Mouse (Mus musculus): ENCODE measurements around the gene Sct. TPM values are rescaled to one million over a fixed set of nuclear protein-coding genes. Genes with fewer than 3 reads are reported as not detected.
"Not testable (repeated sequence)": the region's sequence is repeated elsewhere in the genome, so short reads cannot be mapped to it uniquely, and the experiment has no call there.

Gene Sct
- total RNA-seq, 1 experiment = 31.9 TPM

DNA sequence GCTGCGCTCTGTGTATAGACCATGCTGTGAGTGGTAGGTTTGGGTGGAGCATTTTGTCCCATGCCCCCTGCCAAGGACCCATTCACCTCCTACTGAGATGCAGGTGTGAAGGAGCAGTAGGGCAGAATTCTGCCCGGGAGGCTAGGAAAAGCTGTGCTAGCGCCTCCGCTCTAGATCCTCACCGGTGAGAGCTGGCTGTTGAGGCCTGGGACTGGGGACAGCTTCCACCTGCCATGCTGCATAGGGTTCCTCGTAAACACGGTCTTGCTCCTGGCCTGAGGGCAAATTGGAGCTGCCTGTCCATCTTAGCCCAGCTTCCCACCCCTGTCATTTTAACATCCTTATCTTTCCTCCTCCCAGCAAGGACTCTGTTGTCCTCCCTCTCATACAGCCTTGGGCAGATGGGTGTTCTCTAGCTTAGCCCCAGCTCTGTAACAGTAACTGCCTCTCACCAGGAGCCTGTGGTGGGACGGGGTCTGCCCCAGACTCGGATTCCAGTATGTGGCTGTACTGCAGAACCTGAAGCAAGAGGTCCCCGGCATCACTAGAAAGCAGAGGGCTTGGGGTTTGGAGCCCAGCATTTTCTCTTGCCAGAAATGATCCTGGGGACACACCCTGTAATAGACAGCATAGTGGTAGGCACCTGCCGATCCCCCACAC lies 14.8 kb downstream of the Sct start:
- Histone ChIP-seq H3K4me1 (ENCODE audit: control insufficient read depth in 2 of 2, insufficient read depth in 2 of 2, low read length in 2 of 2, poor library complexity in 1 of 2) (peaks cover 2 to 16% of the 10 kb centered on the region in 2 experiments; a peak in 2 of 4 replicates), H3K36me3 (ENCODE audit: control insufficient read depth, insufficient read depth, low read length, poor library complexity, severe bottlenecking) (peaks cover 45% of the 10 kb centered on the region), H3K27ac (ENCODE audit: insufficient read depth, low read depth, low read length, poor library complexity, severe bottlenecking) (no peak overlapping the region), H3K4me3 (ENCODE audit: insufficient read depth in 1 of 2, low read depth in 1 of 2, low read length in 2 of 2, poor library complexity in 1 of 2, severe bottlenecking in 1 of 2) (no peak overlapping the region), H3K9ac (ENCODE audit: insufficient read depth, low read depth, low read length, poor library complexity, severe bottlenecking) (no peak overlapping the region), H3K9me3 (ENCODE audit: control insufficient read depth, insufficient read depth, low read depth, low read length) (no peaks in the 10 kb centered on the region)
- DNase-seq (ENCODE audit: low read depth, low spot score) = no peak
- in situ Hi-C loops (cut with MboI; ENCODE audit: low sequenced_read_pairs in 2 of 2, unreplicated experiment in 2 of 2) = no loop called here
- no peak for TF ChIP-seq MAFK (IDR thresholded peaks at IDR 0.05; ENCODE audit: insufficient read depth, low read depth, low read length)
- no peak for TF ChIP-seq ZNF384 (IDR thresholded peaks at IDR 0.05; ENCODE audit: low read depth, low read length)
- no peak for TF ChIP-seq HCFC1 (IDR thresholded peaks at IDR 0.05; ENCODE audit: borderline replicate concordance, insufficient read depth, low read length)
- no peak for TF ChIP-seq CHD2 (IDR thresholded peaks at IDR 0.05; ENCODE audit: low read depth, low read length)
- TF ChIP-seq ZC3H11A (IDR thresholded peaks at IDR 0.05; ENCODE audit: borderline replicate concordance, low read depth, low read length) = no peak

DNA sequence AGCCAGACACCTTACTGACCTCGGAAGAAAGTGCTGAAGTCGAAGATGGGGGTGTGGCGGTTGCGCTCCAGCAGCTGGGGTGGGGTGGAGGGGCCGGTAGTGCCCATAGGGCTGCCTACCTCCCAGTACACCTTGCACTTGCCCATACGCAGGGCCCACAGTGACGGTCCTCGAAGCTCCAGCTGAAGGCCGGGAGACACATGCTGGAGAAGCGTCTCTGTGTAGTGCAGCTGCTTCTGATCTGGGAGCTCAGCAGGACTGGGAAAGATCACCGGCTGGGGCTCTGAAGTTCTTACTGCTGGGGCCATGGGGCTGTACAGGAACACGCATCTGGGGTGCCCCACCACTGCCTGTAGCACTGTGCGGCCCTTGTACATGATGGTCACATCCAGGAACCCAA lies 15.3 kb downstream of the Sct start:
- Histone ChIP-seq H3K4me1 (ENCODE audit: control insufficient read depth in 2 of 2, insufficient read depth in 2 of 2, low read length in 2 of 2, poor library complexity in 1 of 2) (peaks cover 2 to 14% of the 10 kb centered on the region in 2 experiments; a peak in 2 of 4 replicates), H3K4me3 (ENCODE audit: insufficient read depth in 1 of 2, low read depth in 1 of 2, low read length in 2 of 2, poor library complexity in 1 of 2, severe bottlenecking in 1 of 2) (no peak overlapping the region), H3K36me3 (ENCODE audit: control insufficient read depth, insufficient read depth, low read length, poor library complexity, severe bottlenecking) (peaks cover 50% of the 10 kb centered on the region), H3K27ac (ENCODE audit: insufficient read depth, low read depth, low read length, poor library complexity, severe bottlenecking) (no peak overlapping the region), H3K9ac (ENCODE audit: insufficient read depth, low read depth, low read length, poor library complexity, severe bottlenecking) (no peak overlapping the region), H3K9me3 (ENCODE audit: control insufficient read depth, insufficient read depth, low read depth, low read length) (no peaks in the 10 kb centered on the region)
- in situ Hi-C loops (cut with MboI; ENCODE audit: low sequenced_read_pairs in 2 of 2, unreplicated experiment in 2 of 2) = no loop called here
- TF ChIP-seq HCFC1 (IDR thresholded peaks at IDR 0.05; ENCODE audit: borderline replicate concordance, insufficient read depth, low read length) (no peak), ZC3H11A (IDR thresholded peaks at IDR 0.05; ENCODE audit: borderline replicate concordance, low read depth, low read length) (no peak), CHD2 (IDR thresholded peaks at IDR 0.05; ENCODE audit: low read depth, low read length) (no peak), MAFK (IDR thresholded peaks at IDR 0.05; ENCODE audit: insufficient read depth, low read depth, low read length) (no peak), ZNF384 (IDR thresholded peaks at IDR 0.05; ENCODE audit: low read depth, low read length) (no peak)
- no peak for DNase-seq (ENCODE audit: low read depth, low spot score)

DNA sequence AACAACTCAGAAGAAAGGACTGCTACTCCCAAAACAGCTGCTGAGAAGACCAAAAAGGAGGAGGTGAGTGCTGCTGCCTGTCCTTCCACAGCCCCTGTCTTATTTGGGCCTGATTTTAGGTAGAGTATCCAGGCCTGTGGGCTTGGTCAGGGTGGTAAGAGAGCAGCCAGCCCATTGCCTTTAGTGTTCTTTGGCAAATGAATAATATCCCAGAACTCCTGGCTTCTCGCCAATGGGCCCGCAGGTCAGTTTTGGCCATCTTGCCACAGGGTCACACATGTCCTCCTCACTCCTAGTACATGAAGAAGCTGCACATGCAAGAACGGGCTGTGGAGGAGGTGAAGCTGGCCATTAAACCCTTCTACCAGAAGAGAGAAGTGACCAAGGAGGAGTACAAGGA lies 17.5 kb downstream of the Sct start:
- Histone ChIP-seq H3K9me3 (ENCODE audit: control insufficient read depth, insufficient read depth, low read depth, low read length) (no peaks in the 10 kb centered on the region), H3K4me1 (ENCODE audit: control insufficient read depth in 2 of 2, insufficient read depth in 2 of 2, low read length in 2 of 2, poor library complexity in 1 of 2) (peaks cover under 1 to 14% of the 10 kb centered on the region in 2 experiments; a peak in 2 of 4 replicates), H3K27ac (ENCODE audit: insufficient read depth, low read depth, low read length, poor library complexity, severe bottlenecking) (no peak overlapping the region), H3K36me3 (ENCODE audit: control insufficient read depth, insufficient read depth, low read length, poor library complexity, severe bottlenecking) (peaks cover 72% of the 10 kb centered on the region), H3K9ac (ENCODE audit: insufficient read depth, low read depth, low read length, poor library complexity, severe bottlenecking) (no peak overlapping the region), H3K4me3 (ENCODE audit: insufficient read depth in 1 of 2, low read depth in 1 of 2, low read length in 2 of 2, poor library complexity in 1 of 2, severe bottlenecking in 1 of 2) (no peak overlapping the region)
- TF ChIP-seq CHD2 (IDR thresholded peaks at IDR 0.05; ENCODE audit: low read depth, low read length) (no peak), ZC3H11A (IDR thresholded peaks at IDR 0.05; ENCODE audit: borderline replicate concordance, low read depth, low read length) (no peak), MAFK (IDR thresholded peaks at IDR 0.05; ENCODE audit: insufficient read depth, low read depth, low read length) (no peak), HCFC1 (IDR thresholded peaks at IDR 0.05; ENCODE audit: borderline replicate concordance, insufficient read depth, low read length) (no peak), ZNF384 (IDR thresholded peaks at IDR 0.05; ENCODE audit: low read depth, low read length) (no peak)
- in situ Hi-C loops (cut with MboI; ENCODE audit: low sequenced_read_pairs in 2 of 2, unreplicated experiment in 2 of 2) = no loop called here
- no peak for DNase-seq (ENCODE audit: low read depth, low spot score)

DNA sequence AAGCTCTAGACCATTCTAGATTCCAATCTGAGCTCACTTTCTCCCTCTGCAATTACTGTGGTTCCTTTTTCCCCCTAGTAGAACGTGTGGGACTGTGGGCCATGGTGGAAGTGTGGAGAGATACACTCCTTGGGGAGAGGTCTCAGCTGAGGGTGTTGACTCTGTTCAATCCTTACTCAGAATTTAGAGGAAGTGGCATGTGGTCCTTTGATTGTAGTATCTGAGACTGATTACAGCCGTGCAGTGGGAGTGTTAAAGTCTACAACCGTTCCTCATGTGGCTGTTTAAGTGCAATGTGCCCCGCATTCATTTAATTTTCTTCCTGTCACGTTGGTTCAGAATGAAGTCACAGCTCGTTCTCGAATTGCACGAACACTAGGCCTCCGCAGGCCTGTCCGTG lies 22.8 kb downstream of the Sct start:
- H3K4me3 ChIP-seq (ENCODE audit: insufficient read depth in 1 of 2, low read depth in 1 of 2, low read length in 2 of 2, poor library complexity in 1 of 2, severe bottlenecking in 1 of 2) = no peak overlapping the region
- no peak overlapping the region for H3K27ac ChIP-seq (ENCODE audit: insufficient read depth, low read depth, low read length, poor library complexity, severe bottlenecking)
- H3K36me3 ChIP-seq (ENCODE audit: control insufficient read depth, insufficient read depth, low read length, poor library complexity, severe bottlenecking) = peaks cover 68% of the 10 kb centered on the region
- no peak overlapping the region for H3K9ac ChIP-seq (ENCODE audit: insufficient read depth, low read depth, low read length, poor library complexity, severe bottlenecking)
- TF ChIP-seq ZNF384 (IDR thresholded peaks at IDR 0.05; ENCODE audit: low read depth, low read length) (no peak), CHD2 (IDR thresholded peaks at IDR 0.05; ENCODE audit: low read depth, low read length) (no peak), HCFC1 (IDR thresholded peaks at IDR 0.05; ENCODE audit: borderline replicate concordance, insufficient read depth, low read length) (no peak), MAFK (IDR thresholded peaks at IDR 0.05; ENCODE audit: insufficient read depth, low read depth, low read length) (no peak), ZC3H11A (IDR thresholded peaks at IDR 0.05; ENCODE audit: borderline replicate concordance, low read depth, low read length) (no peak)
- H3K4me1 ChIP-seq (ENCODE audit: control insufficient read depth in 2 of 2, insufficient read depth in 2 of 2, low read length in 2 of 2, poor library complexity in 1 of 2) = no peaks in the 10 kb centered on the region
- in situ Hi-C loops (cut with MboI; ENCODE audit: low sequenced_read_pairs in 2 of 2, unreplicated experiment in 2 of 2) = no loop called here
- no peak for DNase-seq (ENCODE audit: low read depth, low spot score)
- no peaks in the 10 kb centered on the region for H3K9me3 ChIP-seq (ENCODE audit: control insufficient read depth, insufficient read depth, low read depth, low read length)

DNA sequence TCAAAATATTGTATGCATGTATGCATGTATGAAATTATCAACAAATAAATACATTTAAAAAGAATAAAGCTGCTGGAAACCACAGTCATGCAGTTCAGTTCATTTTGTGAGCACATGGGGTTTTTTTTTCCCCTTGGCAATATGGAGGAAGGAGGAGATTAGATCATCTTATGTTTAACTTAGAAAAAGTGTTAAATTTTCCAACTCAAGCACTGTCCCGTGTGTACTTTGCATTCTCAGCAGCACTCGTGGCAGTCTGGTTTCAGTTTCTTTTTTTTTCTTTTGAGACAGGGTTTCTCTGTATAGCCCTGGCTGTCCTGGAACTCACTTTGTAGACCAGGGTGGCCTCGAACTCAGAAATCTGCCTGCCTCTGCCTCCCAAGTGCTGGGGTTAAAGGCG lies 28.4 kb downstream of the Sct start:
- H3K36me3 ChIP-seq (ENCODE audit: control insufficient read depth, insufficient read depth, low read length, poor library complexity, severe bottlenecking) = peaks cover 42% of the 10 kb centered on the region

More for the DNA sequence above, 28.4 kb downstream of the Sct start:
- H3K9me3 ChIP-seq (ENCODE audit: control insufficient read depth, insufficient read depth, low read depth, low read length); H3K9ac ChIP-seq (ENCODE audit: insufficient read depth, low read depth, low read length, poor library complexity, severe bottlenecking); H3K4me1 ChIP-seq (ENCODE audit: control insufficient read depth in 2 of 2, insufficient read depth in 2 of 2, low read length in 2 of 2, poor library complexity in 1 of 2); in situ Hi-C loops (cut with MboI; ENCODE audit: low sequenced_read_pairs in 2 of 2, unreplicated experiment in 2 of 2); H3K4me3 ChIP-seq (ENCODE audit: insufficient read depth in 1 of 2, low read depth in 1 of 2, low read length in 2 of 2, poor library complexity in 1 of 2, severe bottlenecking in 1 of 2); DNase-seq (ENCODE audit: low read depth, low spot score); H3K27ac ChIP-seq (ENCODE audit: insufficient read depth, low read depth, low read length, poor library complexity, severe bottlenecking): not testable (repeated sequence)
